Mouse (Mus musculus) cerebellum, adult 11-12 months (tissue): Measurements from ENCODE around the gene Cnst.

Experiments used
- DNase-seq: peaks from one replicate; pipeline ENCODE4 v3.0.0; 2022

Gene Cnst

GRCm38 (mm10) chr1:179545768-179546550 lies at the start of gene Cnst, which contains the start of gene Tfb2m:
Gene Cnst (plus strand): TSS chr1:179546370.
Gene Tfb2m (minus strand): TSS chr1:179546267.
- peak; percentile 99 for DNase-seq

DNA sequence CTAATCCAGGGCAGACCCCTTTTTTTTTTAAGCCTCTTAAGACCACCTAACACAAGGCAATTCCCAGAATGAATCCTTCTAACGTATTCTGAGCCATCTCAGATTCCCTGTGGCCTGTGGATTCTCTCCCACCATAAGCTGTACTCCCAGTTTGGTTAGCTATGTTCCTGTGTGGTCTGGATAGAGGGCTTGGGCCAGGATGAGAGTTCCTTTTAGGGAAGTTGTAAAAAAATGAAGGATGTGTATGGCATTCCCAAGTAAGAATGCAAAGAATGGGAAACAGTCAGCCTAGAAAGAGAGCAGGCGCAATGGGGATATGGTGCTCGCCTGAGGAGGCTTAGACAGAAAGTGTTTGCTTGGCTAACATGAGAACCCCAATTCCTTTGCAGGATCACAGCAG lies 46.9 kb upstream of the Cnst start:
- no peak for DNase-seq

GRCm38 (mm10) chr1:179502565-179502964 lies 43.6 kb upstream of the Cnst start:
- DNase-seq = no peak

- no peak for DNase-seq
Measured at GRCm38 (mm10) chr1:179506530-179507315, 39.4 kb upstream of the Cnst start.

- DNase-seq = no peak
Measured at GRCm38 (mm10) chr1:179510546-179511340, 35.4 kb upstream of the Cnst start.

DNA sequence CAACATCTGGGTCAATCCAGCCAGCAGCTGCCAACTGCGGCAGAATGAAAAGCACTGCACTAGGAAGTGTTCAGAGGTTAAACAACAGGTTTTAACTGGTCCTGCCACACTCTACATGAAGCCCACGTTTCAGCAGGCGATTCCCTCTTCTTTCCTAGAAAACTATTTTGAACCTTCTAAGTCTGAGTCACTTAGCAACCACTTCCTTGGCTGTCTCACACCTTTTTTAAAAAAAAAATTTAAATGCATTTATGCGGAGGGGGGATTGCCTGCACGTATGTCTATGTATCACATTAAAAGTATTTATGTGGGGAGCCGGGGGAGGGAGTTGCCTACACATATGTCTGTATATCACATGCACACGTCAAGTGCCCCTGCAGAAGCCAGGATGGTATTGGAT lies 34.3 kb upstream of the Cnst start:
- no peak for DNase-seq

DNA sequence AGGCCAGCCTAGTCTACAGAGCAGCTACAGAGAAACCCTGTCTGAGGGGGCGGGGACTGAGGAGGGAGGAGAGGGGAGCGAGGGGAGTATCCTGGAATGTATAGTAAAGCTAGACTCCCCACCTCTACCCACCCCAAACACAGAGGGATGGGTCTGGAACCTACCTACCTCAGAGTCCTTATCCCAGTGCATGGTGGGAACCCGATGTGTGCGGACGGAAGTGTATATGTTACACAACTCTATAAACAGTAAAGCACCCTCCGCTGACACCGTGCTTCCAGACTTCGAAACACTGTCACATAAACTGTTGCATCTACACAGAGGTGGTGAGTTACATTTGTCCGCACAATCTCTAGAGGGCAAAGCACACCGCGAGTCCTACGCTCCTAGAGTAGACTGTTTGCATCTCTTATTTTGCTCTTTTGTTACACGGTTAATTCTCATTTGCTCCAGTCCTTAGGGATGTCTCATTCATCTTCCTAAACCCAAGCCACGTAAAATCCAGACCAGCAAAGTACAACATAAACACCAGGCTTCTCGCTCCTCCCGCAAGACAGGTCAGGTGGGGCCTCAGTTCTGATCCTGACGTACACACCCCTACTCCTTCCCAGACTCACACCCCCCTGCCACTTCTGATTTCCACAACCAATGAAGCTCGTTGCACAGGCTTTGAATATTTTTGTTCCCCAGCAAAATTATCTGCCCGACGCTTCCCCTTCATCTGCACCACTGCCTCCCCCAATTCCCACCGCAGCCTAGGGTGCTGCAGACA lies 29.0 kb upstream of the Cnst start:
- peak; percentile 20 for DNase-seq

DNA sequence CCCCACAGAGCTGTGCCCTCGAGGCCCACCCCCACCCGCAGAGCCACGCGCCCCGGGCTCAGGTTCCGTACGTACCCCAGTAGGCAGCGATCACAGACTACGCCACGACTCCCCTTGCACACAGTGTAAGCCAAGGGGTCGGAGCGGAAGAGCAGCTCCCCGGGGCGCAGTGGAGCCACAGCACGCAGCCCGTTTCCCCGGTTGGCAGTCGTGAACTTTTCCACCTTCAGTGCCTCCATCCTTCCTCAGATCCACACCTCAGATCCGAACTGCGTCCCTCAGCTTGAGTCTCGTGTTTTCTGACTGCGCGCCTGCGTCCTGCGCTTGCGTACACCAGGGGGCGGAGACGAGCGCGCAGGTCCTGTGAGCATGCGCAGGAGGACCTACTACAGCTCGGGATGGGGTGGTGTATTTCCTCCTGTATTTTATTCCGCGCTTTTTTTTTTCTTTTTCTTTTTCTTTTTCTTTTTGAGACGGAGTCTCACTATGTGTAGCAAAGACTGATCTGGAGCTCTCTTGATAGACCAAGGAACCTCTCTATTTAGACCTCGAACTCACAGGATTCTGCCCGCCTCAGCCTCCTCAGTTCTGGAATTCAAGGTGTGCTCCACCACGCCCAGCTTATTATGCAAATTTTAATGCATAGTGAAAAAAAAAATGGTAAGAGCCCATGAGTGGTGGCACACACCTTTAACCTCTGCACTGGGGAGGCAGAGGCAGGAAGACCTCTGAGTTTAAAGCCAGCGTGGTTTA lies 28.3 kb upstream of the Cnst start, which contains the start of gene Smyd3:
TSS of gene Smyd3 (minus strand) at position 329 of the 753 bp plus-strand sequence.
- peak; percentile 84 for DNase-seq

GRCm38 (mm10) chr1:179519901-179520300 lies 26.3 kb upstream of the Cnst start:
- no peak for DNase-seq

- no peak for DNase-seq
Measured at GRCm38 (mm10) chr1:179539054-179539453, 7.1 kb upstream of the Cnst start.

- no peak for DNase-seq
Measured at GRCm38 (mm10) chr1:179539887-179540286, 6.3 kb upstream of the Cnst start.

DNA sequence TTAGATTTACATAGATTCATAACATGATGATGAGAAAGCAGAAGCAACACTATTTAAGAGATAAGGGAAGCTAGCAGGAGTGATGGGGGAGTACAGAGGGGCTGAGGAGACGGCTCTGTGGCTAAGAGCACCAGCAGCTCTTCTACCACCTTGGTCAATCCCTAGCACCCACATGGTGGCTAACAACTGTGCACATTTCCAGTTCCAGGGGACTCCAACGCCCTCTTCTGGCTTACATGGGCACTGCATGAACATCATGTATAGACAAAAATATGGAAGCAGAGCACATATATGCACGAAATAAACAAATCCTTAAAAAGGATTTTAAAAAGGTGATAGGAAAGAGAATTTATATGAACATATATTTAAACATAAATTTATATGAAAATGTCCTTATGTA lies 4.7 kb upstream of the Cnst start:
- no peak for DNase-seq

GRCm38 (mm10) chr1:179546551-179546917 lies 364 bp downstream of the Cnst start:
- no peak for DNase-seq

DNA sequence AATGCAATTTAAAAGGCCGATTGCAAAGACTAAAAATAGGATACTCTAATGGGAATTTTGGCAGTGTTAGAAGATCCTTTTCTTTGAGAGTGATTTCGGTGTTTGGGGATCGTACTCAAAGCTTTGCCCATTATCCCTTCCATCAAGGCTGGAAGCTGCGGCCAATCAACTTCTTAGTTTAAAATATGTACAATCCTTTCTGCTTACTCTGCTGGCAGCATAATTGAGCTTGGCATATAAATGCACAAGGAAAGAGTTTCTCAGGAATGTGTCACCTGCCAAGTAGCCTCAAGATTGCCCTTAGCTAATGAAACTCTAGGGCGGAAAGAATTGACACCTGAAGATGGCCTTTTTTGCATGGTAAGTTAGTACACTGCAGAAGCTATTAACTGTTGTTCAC lies 1.0 kb downstream of the Cnst start:
- peak; percentile 26 for DNase-seq

DNA sequence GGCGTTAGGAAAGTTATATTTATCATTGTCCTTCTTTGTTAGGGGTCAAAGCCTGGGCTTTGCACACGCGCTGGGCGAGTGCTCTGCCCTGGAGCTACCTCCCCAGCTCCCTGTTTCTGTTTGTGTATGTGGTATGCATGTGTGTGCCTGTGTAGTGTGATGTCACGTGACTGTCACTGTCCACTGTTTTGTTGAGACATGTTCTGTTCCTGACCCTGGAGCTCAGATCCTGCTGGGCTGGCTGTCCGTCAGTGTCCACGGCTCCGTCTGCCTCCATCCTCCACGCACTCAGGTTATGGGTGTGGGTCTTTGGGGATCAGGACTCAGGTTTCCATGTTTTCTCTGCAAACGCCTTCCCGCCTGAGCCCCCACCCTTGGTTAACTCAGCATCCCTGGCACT lies 2.0 kb downstream of the Cnst start:
- peak; percentile 48 for DNase-seq

DNA sequence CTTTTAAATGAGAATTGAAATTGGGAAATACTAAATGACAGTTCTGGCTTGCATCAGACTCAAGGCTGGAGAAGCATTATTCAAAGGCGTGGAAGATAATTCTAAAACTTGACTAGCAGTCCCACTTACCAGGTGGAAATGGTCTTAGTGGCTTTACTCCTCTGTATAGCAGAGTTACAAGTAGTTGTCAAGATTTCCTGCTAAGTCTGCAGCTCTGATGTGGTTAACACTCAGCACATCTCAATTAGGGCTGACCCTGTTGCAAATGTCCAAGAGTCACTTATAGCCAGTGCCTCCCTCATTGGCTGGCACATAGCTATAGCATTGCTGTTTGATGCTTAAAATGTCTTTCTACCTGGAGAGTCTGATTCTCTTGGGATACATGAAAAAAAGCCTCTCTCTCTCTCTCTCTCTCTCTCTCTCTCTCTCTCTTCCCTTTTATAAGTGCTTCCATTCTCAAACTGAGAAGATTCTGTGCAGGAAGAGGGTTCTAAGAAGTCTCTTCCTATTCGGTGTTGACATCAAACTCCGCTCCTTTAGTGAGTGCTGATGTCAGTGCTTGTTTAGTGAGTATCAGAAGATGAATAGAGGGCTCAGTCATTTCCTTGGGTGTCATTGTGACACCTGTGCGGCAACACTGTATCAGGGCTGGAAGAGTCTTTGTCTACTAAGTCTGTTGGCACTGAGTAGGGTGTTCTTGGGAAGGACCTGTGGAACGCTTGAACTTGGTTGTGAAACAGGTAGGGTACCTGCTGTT lies 3.0 kb downstream of the Cnst start:
- DNase-seq = no peak

DNA sequence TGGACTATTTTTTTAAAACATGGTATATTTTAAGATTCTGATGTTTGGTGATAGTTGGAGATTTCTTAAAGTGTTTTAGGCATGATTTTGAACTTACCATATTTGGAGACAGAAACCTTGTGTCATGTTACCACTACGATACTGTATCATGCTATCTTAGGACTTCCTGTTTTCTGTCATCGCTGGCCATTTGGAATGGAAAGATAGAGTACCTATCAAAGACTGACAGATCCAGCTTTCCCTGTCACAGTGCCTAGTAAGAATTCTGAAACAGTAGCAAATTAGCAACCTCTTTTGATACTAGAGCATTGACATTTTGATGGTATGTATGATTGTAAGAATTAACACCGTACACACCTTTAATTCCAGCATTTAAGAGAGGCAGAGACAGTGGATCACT lies 5.2 kb downstream of the Cnst start:
- DNase-seq = no peak

DNA sequence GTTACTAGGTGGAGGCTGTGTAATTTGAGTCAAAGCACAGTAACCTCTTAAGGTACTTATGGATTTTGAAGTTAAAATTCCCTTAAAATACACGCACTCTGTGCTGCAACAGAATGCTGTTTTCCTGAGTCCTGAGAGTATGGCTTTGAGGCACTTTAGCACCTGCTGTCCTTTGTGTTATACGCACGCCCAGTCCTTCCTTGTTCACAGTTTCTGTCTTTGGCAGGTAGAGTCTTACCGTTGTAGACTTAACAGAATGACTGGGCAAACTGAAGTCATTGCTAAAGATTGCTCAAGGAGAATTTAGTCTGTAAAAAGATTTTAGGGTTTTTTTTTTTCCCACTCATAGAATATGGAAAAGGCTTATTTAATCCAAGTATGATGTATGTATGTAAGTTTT lies 5.8 kb downstream of the Cnst start:
- no peak for DNase-seq

GRCm38 (mm10) chr1:179552751-179553150 lies 6.6 kb downstream of the Cnst start:
- DNase-seq = peak; percentile 46

DNA sequence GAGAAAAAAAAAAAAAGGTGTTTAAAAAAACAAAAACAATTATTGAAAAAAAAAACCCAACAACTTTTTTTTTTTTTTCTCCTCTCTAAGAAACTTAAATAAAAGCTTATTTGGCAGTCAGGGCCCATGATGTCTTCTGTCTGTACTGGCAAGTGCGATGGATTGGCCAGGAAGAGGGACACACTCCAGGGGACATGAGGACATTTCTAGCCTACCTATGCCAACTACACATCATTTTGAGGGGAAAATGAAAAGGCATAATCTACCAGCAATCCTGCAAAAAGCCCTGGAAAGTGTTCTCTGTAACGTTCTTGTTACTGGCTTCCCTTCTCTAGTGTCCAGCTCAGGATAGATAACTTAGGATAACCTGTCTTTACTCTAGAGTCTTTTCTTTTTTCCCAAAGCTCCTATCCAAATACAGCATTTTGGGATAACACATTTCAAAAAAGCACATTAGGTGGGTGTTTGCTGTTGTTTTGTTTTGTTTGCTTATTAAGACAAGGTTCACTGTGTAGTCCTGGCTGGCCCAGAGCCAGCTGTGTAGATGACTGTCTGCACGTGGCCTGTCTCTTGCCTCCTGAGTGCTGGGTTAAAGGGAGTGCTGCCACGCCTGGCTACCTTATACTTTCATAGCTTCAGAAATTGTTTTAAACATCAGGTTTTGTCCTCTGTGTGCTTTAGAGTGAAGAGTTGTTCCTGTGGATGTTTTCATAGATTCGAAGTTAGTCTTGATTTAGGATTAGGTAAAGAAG lies 7.2 kb downstream of the Cnst start:
- DNase-seq = peak; percentile 34
